Mouse (Mus musculus) brown adipose tissue, adult 24 weeks (tissue): ENCODE results near the gene Spag7. TPM values are rescaled to one million over a fixed set of nuclear protein-coding genes. Genes with fewer than 3 reads are reported as not detected.
A peak's percentile ranks its signal among the peaks of the same experiment; 100 is the strongest.

Experiments used
- H3K27ac ChIP-seq: fragments of 200-500 bp; replicated peaks from 2 replicates; pipeline ENCODE4 v1.5.1; 2012; ENCODE audit warnings: low read depth, mild to moderate bottlenecking, low read length
- H3K4me1 ChIP-seq: fragments of 200-500 bp; 2 replicates; pipeline ENCODE4 v1.6.1; 2012; ENCODE audit warnings: low read length, mixed read lengths; ENCODE audit not compliant: control insufficient read depth, insufficient read depth, insufficient read length
- H3K4me3 ChIP-seq: fragments of 200-500 bp; 2 replicates; pipeline ENCODE4 v1.5.1; 2012; ENCODE audit warnings: low read depth, mild to moderate bottlenecking, low read length, moderate library complexity; ENCODE audit not compliant: insufficient read depth
- polyA plus RNA-seq: library from polyadenylated mRNA; stranded (reverse); fragments of >200 nt; gene quantifications from 2 replicates; pipeline ENCODE4 v1.2.4, GENCODE M21; 2012; ENCODE audit not compliant: missing spikeins, insufficient read depth, insufficient read length

Gene Spag7
- polyA plus RNA-seq, 1 experiment: 107 TPM

DNA sequence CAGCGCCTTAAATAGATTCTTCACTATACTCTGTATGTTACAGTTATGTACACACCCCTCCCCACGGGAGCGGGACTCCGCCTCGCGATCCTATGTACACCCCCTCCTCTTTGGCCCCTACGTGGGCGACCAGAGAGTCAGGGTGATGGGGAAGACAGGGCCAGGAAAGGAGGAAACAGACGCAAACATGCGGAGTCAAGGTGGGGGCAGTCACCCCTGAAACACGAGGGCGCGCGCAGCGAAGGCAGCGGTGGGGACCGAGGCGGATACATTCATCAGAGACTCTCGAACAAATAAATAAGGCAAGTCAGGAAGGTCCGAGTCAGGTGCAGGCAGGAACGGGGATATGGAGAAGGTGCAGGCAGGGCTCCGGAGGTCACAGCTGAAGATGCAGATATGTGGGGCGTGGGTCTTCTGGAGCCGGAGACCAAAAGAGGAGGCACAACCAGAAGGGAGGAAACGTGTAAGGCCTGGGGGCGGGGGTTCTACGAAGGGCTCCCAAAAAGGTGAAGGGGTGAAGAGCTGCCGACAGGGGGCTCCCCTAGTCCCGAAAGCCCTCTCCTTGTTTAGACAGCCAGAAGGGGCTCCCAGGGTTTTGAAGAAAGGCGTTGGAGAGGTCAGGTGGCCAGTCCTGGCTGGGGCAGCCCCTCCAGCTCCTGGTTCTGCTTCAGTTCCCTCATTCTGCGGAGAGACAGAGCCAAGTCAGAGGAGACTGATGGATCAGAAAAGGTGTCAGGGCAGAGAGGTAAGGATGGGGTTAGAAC is 548 bp upstream of the Spag7 start:
- H3K4me1 ChIP-seq: no peaks in the 10 kb centered on the region
- H3K27ac ChIP-seq: peak overlapping the region; percentile 87
- peak overlapping the region; percentile 74 for H3K4me3 ChIP-seq

DNA sequence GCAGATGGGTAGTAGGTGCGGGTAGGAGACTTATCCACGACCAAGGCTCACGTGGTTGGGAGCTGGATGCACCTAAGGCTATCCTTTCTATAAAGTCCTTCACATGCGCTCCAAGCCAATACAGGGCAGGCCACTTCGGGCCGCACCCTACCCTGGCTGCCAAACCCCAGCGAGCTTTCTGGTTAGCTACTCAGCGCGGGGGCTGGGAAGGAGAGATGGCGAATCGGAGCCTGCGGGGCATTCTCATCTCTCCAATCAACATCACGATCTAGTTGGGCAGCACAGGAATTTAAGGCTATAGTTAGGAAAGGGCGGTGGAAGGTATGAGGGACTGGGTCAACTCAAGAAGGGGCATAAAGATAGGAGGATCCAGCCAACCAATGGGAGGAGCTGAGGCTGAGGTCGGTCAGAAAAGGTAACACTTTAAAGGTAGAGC is 863 bp downstream of the Spag7 start:
- Histone ChIP-seq H3K27ac (peak overlapping the region; percentile 53), H3K4me3 (peak overlapping the region; percentile 62), H3K4me1 (no peaks in the 10 kb centered on the region)

DNA sequence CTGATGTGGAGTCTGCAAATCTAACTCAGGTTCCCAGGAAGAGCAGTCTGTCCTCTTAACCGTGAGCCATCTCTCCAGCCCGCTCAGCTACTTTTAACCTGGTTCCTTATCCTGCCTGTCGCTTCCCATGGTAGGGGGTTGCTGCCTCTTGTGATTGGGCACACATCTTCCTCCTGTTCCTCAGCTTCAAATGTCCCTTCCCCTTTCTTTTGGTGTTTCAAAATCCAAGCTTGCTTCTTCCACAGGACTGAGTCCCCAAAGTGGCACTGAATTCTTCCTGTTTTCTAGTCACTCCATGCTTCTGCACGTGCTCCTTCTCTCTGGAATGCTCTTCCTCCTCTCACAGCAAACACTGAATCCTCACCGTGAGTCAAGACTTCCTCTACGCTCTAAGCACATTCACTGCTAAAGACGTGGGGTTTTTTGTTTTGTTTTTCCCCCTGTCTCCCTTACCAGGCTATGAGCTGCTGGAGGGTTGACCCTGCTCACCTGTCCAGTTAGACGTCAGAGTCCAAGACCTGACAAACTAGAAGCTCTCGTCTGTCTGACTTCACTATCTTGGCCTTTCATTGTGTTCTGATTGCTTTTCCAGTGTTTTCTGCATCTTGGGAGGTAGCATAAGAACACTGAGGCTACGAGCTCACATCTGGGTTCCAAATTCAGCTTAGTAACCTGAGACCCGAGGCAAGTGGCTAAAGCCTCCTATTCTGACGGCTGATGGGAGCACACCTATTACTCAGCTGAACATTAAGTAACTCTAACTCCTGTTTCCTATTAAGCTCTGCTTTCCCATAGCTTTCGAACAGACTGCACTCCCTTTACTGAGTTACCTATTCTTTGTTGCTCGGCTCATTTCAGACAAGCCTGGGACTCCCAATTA is 1.7 kb downstream of the Spag7 start:
- no peaks in the 10 kb centered on the region for H3K4me1 ChIP-seq
- H3K4me3 ChIP-seq: 0 out of 2 replicates have a peak overlapping the region, but pooled peaks have one; percentile 5
- H3K27ac ChIP-seq: peak overlapping the region; percentile 29; the same call in 1 of the 2 replicates

DNA sequence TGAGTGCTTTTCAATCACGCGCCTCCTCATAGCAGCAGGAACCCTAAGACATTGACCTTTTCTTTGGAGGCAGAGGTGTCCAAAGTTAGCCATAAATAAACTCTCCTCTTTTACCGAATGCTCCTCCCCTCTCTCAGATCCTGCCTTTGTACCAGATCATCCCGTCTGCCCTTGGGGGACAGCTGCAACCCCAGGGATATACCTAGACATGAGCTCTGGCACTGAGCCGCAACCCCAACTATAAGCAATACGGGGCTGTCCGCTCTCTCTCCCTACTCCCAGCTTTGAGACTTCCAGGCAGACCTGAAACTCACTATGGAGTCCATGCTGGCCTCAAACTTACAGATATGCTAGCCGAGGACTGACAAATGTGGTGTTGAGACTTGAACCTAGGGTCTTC is 2.5 kb downstream of the Spag7 start:
- Histone ChIP-seq H3K4me3 (no peak overlapping the region), H3K27ac (no peak overlapping the region), H3K4me1 (no peaks in the 10 kb centered on the region)

DNA sequence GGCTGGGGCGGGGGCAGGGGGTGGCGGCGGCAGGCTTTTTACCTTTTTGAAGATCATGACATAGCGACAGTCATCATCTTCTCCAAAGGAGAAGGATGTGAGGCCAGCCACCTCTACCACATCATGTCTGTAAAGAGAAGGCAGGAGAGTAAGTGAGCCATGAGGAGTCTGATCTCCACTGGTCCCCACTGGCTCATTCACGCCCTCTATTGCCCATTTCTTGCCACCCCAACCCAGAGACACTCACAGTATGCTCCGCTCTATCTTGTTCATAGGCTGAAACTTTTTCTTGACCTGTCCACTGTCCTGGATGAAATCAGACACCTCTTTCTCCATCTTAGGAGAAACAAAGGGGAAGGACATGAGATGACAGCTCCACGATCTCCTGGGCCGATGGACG is 4.5 kb downstream of the Spag7 start:
- no peak overlapping the region for H3K4me3 ChIP-seq

DNA sequence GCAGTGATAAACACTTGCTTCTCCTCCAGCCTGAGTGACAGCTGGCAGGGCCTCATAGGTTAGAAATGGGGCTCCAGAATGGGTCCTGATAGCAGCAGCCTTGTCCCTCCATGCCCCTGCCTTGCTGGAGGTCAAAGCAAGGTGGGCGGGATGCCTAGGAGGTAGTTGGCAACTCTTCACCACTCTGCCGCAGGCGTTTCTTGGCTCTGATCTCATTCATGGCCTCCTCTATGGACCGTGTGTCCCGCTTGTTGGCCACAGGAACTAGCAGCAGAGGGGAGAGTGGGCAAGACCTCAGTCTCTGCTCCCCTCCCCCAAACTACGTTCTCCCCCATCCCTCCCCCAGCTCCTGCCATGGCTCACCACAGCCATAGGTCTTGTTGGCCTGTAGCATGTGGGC is 5.3 kb downstream of the Spag7 start:
- H3K27ac ChIP-seq: no peak overlapping the region
- H3K4me1 ChIP-seq: no peaks in the 10 kb centered on the region
- H3K4me3 ChIP-seq: no peak overlapping the region

More for the DNA sequence above, 4.5 kb downstream of the Spag7 start:
- Histone ChIP-seq H3K27ac (no peak overlapping the region), H3K4me1 (no peaks in the 10 kb centered on the region)

DNA sequence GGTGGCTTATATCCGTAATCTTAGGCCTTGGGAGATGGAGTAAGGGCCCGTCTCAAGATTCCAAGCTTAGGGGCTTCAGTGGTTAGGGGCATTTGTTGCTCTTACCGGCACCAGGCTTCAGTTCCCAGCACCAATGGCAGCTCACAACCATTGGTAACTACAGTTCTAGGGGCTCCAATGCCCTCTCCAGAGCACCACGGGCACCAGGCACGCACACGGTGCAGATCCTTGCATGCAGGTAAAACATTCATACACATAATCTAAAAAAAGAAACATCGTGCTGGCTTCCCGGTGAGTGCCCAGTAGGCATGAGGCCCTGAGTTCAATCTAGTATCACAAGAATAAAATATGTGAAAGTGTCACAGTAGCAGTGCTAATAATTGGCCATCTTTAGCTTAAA is 6.1 kb downstream of the Spag7 start:
- no peak overlapping the region for H3K27ac ChIP-seq
- no peak overlapping the region for H3K4me3 ChIP-seq
- H3K4me1 ChIP-seq: no peaks in the 10 kb centered on the region

DNA sequence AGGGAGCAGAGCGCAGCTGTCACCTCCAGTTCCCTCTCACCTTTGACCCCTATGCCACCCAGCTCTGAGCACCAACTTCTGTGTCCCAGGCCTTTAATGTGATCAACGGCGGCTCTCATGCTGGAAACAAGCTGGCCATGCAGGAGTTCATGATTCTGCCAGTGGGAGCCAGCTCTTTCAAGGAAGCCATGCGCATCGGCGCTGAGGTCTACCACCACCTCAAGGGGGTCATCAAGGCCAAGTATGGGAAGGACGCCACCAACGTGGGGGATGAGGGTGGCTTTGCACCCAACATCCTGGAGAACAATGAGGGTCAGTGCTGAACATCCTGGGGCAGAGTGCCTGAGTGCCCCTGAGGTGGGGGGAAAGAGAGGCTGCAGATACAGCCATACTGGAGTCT is 8.6 kb downstream of the Spag7 start:
- H3K4me1 ChIP-seq: no peaks in the 10 kb centered on the region
- no peak overlapping the region for H3K27ac ChIP-seq
- no peak overlapping the region for H3K4me3 ChIP-seq

DNA sequence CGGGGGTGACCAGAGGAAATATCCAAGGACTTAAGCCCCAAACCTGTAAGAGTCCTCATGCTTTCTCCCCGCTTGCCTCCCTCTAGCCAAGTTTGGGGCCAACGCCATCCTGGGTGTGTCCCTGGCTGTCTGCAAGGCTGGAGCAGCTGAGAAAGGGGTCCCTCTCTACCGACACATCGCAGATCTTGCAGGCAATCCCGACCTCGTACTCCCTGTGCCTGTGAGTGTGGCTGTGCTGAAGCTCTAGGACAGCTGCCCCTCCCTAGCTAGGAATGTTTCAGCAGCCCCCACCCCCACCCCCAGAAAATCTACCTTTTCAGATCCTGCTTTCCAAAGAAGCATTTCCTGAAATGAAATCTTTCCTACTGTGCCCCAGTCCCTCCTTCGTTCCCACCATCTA is 10.3 kb downstream of the Spag7 start:
- Histone ChIP-seq H3K4me3 (no peak overlapping the region), H3K27ac (no peak overlapping the region), H3K4me1 (no peaks in the 10 kb centered on the region)

DNA sequence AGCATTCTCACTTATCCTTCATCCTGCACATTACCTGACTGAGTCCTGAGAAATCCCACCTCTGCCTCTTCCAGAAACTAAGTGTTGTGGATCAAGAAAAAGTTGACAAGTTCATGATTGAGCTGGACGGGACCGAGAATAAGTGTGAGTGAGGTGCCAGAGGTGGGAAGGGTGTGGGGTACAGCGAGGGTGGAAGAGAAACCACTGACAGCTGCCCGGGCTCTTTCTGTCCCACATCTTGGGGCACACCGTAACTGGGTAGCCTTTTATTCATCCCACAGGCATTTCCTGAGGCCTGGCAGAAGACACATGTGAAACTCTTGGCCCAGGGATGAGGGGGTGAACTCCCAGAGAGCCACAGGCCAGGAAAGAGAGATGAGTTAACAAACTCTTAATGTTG is 10.7 kb downstream of the Spag7 start:
- no peak overlapping the region for H3K4me3 ChIP-seq
- no peak overlapping the region for H3K27ac ChIP-seq
- no peaks in the 10 kb centered on the region for H3K4me1 ChIP-seq

DNA sequence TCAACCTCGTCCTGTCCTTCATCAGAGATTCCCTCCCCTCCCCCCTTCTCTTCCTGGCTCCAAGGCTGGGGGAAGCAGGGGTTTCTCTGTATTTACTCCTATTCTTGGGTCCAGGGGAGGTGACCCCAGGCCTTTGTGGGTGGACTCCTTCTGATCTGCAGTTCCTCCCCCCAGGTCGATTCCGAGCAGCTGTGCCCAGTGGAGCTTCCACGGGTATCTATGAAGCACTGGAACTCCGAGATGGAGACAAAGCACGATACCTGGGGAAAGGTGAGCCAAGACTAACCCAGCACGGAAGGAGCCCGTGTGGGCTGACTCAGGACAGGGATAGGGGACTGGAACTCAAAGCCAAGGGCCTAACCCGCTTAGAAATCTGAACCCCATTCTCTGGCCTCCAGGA is 11.2 kb downstream of the Spag7 start:
- Histone ChIP-seq H3K4me1 (no peaks in the 10 kb centered on the region), H3K27ac (no peak overlapping the region), H3K4me3 (no peak overlapping the region)

DNA sequence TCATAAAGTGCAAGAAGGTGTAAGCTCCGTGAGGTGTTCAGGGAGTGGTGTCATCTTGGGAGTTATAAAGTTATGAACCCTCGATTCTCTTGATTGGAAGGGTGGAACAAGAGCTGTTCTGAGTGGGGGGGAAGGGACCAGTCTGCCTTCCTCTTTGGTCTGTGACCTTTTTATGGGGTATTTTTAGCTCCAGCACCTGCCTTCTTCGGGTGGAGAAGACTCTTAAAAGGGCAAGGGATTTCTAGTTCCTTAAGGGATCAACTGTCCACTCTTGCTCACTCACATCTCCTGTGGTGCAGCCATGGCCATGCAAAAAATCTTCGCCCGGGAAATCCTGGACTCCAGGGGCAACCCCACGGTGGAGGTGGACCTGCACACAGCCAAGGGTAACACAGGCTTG is 11.6 kb downstream of the Spag7 start:
- Histone ChIP-seq H3K4me1 (no peaks in the 10 kb centered on the region), H3K27ac (no peak overlapping the region), H3K4me3 (no peak overlapping the region)

DNA sequence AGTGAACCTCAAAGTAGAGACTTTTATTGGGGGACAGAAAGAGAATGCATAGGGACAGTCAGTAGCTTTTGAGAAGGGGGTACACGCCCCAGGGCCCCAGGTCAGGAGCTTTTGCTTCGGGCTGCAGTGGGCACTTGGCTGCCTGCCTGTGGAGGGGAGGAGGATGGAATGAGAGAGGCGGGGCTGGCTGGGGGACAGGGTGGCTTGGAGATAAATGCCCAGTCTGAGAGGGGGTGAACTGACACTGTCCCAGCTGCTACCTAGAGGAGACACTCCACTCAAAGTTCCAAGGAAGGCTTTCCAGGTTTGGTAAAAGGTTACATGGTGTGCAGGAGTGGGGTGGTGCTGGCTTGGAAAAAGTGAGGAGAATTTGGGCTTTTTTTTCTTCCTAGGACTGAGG is 12.3 kb downstream of the Spag7 start, which contains the start of gene Eno3:
TSS of gene Eno3 (plus strand) at position 239 of the 400 bp plus-strand sequence.
- H3K27ac ChIP-seq: peak within 1 kb of the TSS; percentile 79
- no peaks in the 10 kb centered on the region for H3K4me1 ChIP-seq
- H3K4me3 ChIP-seq: peak within 1 kb of the TSS; percentile 76

DNA sequence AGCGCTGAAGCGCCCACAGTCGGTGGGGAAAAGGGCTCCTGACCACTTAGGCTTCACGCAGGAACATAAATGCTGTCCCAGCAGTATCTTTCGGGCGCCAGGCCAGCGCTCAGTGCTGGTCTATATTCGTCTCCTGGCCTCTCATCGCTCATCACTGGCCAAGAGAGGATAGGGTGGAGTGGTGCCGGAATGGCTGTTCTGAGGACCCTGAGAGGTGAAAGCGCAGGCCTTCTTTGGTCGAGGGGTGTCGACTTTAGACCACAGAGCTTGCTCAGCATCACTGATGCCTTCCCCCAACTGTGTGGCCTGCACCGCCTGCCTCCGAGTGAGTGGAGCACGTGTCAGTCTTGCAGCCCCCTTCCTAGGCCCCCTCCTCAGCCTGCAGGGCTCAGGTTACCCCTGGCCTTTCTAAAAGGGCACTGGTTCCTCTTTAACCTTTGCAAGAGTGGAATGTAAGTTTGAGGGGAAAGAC is 12.7 kb downstream of the Spag7 start:
- Histone ChIP-seq H3K4me3 (peak overlapping the region; percentile 76), H3K4me1 (no peaks in the 10 kb centered on the region), H3K27ac (peak overlapping the region; percentile 79)
